Mouse (Mus musculus) intestine, embryonic 16.5 days (tissue): ENCODE measurements around the gene Cops3. TPM values are rescaled to one million over a fixed set of nuclear protein-coding genes. Genes with fewer than 3 reads are reported as not detected.

Source experiments
- ATAC-seq: fragments of 200-750 bp; cut with Nextera tagmentation; 2 replicates; pipeline ENCODE4 v1.8.0; 2017; ENCODE audit warnings: moderate TSS enrichment, moderate library complexity
- H3K27ac ChIP-seq: fragments of 300-500 bp; sonication (generic); 2 replicates; pipeline ENCODE4 v1.5.1; 2014; ENCODE audit warnings: mild to moderate bottlenecking, low read length
- H3K27me3 ChIP-seq: fragments of 300-500 bp; sonication (generic); replicated peaks from 2 replicates; pipeline ENCODE4 v1.6.1; 2014; ENCODE audit warnings: low read length, control low read depth, mixed read lengths; ENCODE audit not compliant: control insufficient read depth, insufficient read depth
- H3K36me3 ChIP-seq: fragments of 300-500 bp; sonication (generic); 2 replicates; pipeline ENCODE4 v1.6.1; 2014; ENCODE audit warnings: low read length, control low read depth; ENCODE audit not compliant: control insufficient read depth, insufficient read depth
- H3K4me1 ChIP-seq: fragments of 300-500 bp; sonication (generic); 2 replicates; pipeline ENCODE4 v1.6.1; 2014; ENCODE audit warnings: low read length, control low read depth, mixed read lengths; ENCODE audit not compliant: control insufficient read depth, insufficient read depth
- H3K4me2 ChIP-seq: fragments of 300-500 bp; sonication (generic); 2 replicates; pipeline ENCODE4 v1.6.1; 2014; ENCODE audit warnings: low read depth, low read length, control low read depth
- H3K4me3 ChIP-seq: fragments of 300-500 bp; sonication (generic); 2 replicates; pipeline ENCODE4 v1.5.1; 2014; ENCODE audit warnings: mild to moderate bottlenecking, low read length
- H3K9ac ChIP-seq: fragments of 300-500 bp; sonication (generic); 2 replicates; pipeline ENCODE4 v1.6.1; 2014; ENCODE audit warnings: low read depth, low read length
- H3K9me3 ChIP-seq: fragments of 300-500 bp; sonication (generic); 2 replicates; pipeline ENCODE4 v1.6.1; 2016; ENCODE audit warnings: low read length, control low read depth; ENCODE audit not compliant: control insufficient read depth
- WGBS: fragments of 180-500 bp; shearing (Covaris S2); extraction: QIAGEN DNeasy Blood & Tissue Kit; methylation state at CpG from one replicate; pipeline ENCODE4 v1.1.7; 2014; 5-methylcytosine and 5-hydroxymethylcytosine counted together
- polyA plus RNA-seq: library from polyadenylated mRNA; unstranded; fragments of >200 nt; fragmentation: Nextera tagmentation; extraction: Ambion mirVana; gene quantifications from 2 replicates; pipeline ENCODE4 v1.2.1, GENCODE M21; 2015

Gene Cops3
- polyA plus RNA-seq, 1 experiment from 2014 or later, result 184 TPM

- no peak for ATAC-seq
- no peaks in the 10 kb centered on the region for H3K9me3 ChIP-seq
- 76% methylated on average over 4 of the region's 4 CpGs for WGBS
- no peak overlapping the region for H3K9ac ChIP-seq
- no peaks in the 10 kb centered on the region for H3K4me1 ChIP-seq
- H3K4me3 ChIP-seq, result no peak overlapping the region
- no peak overlapping the region for H3K27ac ChIP-seq
- no peak overlapping the region for H3K4me2 ChIP-seq
- H3K36me3 ChIP-seq, result peaks cover 29% of the 10 kb centered on the region
- H3K27me3 ChIP-seq, result no peaks in the 10 kb centered on the region
Observed at GRCm38 (mm10) chr11:59774522-59774921, 65.1 kb downstream of the Cops3 start.

GRCm38 (mm10) chr11:59772902-59773301, 66.7 kb downstream of the Cops3 start:
- no peak overlapping the region for H3K4me2 ChIP-seq
- no peak overlapping the region for H3K27ac ChIP-seq
- H3K4me1 ChIP-seq, result no peaks in the 10 kb centered on the region
- H3K9me3 ChIP-seq, result no peaks in the 10 kb centered on the region
- no peak overlapping the region for H3K4me3 ChIP-seq
- WGBS, result 88% methylated on average over 4 of the region's 4 CpGs
- H3K9ac ChIP-seq, result no peak overlapping the region
- H3K27me3 ChIP-seq, result no peaks in the 10 kb centered on the region
- no peak for ATAC-seq
- peaks cover 33% of the 10 kb centered on the region for H3K36me3 ChIP-seq

GRCm38 (mm10) chr11:59772291-59772690, 67.3 kb downstream of the Cops3 start:
- ATAC-seq, result no peak
- no peak overlapping the region for H3K4me2 ChIP-seq
- no peak overlapping the region for H3K4me3 ChIP-seq
- H3K27ac ChIP-seq, result no peak overlapping the region
- H3K9me3 ChIP-seq, result no peaks in the 10 kb centered on the region
- 90% methylated on average over 2 of the region's 2 CpGs for WGBS
- peaks cover 32% of the 10 kb centered on the region for H3K36me3 ChIP-seq
- H3K9ac ChIP-seq, result no peak overlapping the region
- H3K27me3 ChIP-seq, result no peaks in the 10 kb centered on the region
- H3K4me1 ChIP-seq, result no peaks in the 10 kb centered on the region

- no peaks in the 10 kb centered on the region for H3K9me3 ChIP-seq
- no peak overlapping the region for H3K4me2 ChIP-seq
- H3K36me3 ChIP-seq, result peaks cover 27% of the 10 kb centered on the region
- 84% methylated on average over 7 of the region's 7 CpGs for WGBS
- no peak overlapping the region for H3K4me3 ChIP-seq
- H3K9ac ChIP-seq, result no peak overlapping the region
- no peaks in the 10 kb centered on the region for H3K4me1 ChIP-seq
- no peak for ATAC-seq
- H3K27ac ChIP-seq, result no peak overlapping the region
- H3K27me3 ChIP-seq, result no peaks in the 10 kb centered on the region
Observed at GRCm38 (mm10) chr11:59770753-59771152, 68.9 kb downstream of the Cops3 start.

- Histone ChIP-seq H3K4me3 (no peak overlapping the region), H3K4me2 (no peak overlapping the region), H3K27ac (no peak overlapping the region), H3K4me1 (no peaks in the 10 kb centered on the region), H3K9me3 (no peaks in the 10 kb centered on the region), H3K27me3 (no peaks in the 10 kb centered on the region), H3K36me3 (peaks cover 22% of the 10 kb centered on the region; the same call in 1 of the 2 replicates), H3K9ac (no peak overlapping the region)
- no peak for ATAC-seq
- WGBS, result 88% methylated on average over 6 of the region's 6 CpGs
Observed at GRCm38 (mm10) chr11:59769738-59770137, 69.9 kb downstream of the Cops3 start.

- H3K27ac ChIP-seq, result no peak overlapping the region
- no peak for ATAC-seq
- peaks cover 24% of the 10 kb centered on the region for H3K36me3 ChIP-seq
- no peaks in the 10 kb centered on the region for H3K4me1 ChIP-seq
- 89% methylated on average over 2 of the region's 2 CpGs for whole genome bisulfite sequencing
- H3K9me3 ChIP-seq, result no peaks in the 10 kb centered on the region
- no peak overlapping the region for H3K4me3 ChIP-seq
- H3K9ac ChIP-seq, result no peak overlapping the region
- no peaks in the 10 kb centered on the region for H3K27me3 ChIP-seq
- no peak overlapping the region for H3K4me2 ChIP-seq
Observed at GRCm38 (mm10) chr11:59769307-59769706, 70.3 kb downstream of the Cops3 start.

Other genes starting within 250 kb of the Cops3 start
- not detected in 2 replicates for gene Olfr223, start 246.5 kb downstream of the Cops3 start, polyA plus RNA-seq
- gene Mprip, start 178.5 kb downstream of the Cops3 start, polyA plus RNA-seq, result 23.9 and 25.2 TPM in 2 replicates
- gene Pld6, start 52.2 kb downstream of the Cops3 start, polyA plus RNA-seq, result 2.7 and 4.0 TPM in 2 replicates
- 46.5 and 51.6 TPM in 2 replicates for gene Flcn, start 29.8 kb downstream of the Cops3 start, polyA plus RNA-seq
- 31.1 and 34.5 TPM in 2 replicates for gene Nt5m, start 391 bp downstream of the Cops3 start, polyA plus RNA-seq
- 33.0 and 33.4 TPM in 2 replicates for gene Med9, start 108.4 kb upstream of the Cops3 start, polyA plus RNA-seq
- gene Rasd1, start 125.1 kb upstream of the Cops3 start, polyA plus RNA-seq, result 2.0 and 2.3 TPM in 2 replicates
- gene Pemt, start 206.7 kb upstream of the Cops3 start, polyA plus RNA-seq, result 6.7 and 8.7 TPM in 2 replicates